Mouse (Mus musculus): ENCODE results near the gene Rsad2.

Rsad2 gene

GRCm38 (mm10) chr12:26401696-26402470, 54.4 kb downstream of the Rsad2 start:
- in situ Hi-C loops (cut with MboI, MseI): no loop called here

GRCm38 (mm10) chr12:26401254-26401653, 55.0 kb downstream of the Rsad2 start:
- in situ Hi-C loops (cut with MboI, MseI): no loop called here

GRCm38 (mm10) chr12:26400762-26401161, 55.5 kb downstream of the Rsad2 start:
- in situ Hi-C loops (cut with MboI, MseI): no loop called here

- in situ Hi-C loops (cut with MboI, MseI): no loop called here
Observed at GRCm38 (mm10) chr12:26399391-26399790, 56.9 kb downstream of the Rsad2 start.

- in situ Hi-C loops (cut with MboI, MseI): no loop called here
Observed at GRCm38 (mm10) chr12:26398597-26398996, 57.7 kb downstream of the Rsad2 start.

GRCm38 (mm10) chr12:26394485-26395470, 61.5 kb downstream of the Rsad2 start:
- in situ Hi-C loops (cut with MboI, MseI): no loop called here

GRCm38 (mm10) chr12:26393291-26393690, 63.0 kb downstream of the Rsad2 start:
- in situ Hi-C loops (cut with MboI, MseI): no loop called here

All from regulatory T cell (primary cell).